Mouse (Mus musculus) midbrain, postnatal 0 days (tissue): ENCODE measurements around the gene Ftl1. TPM values are rescaled to one million over a fixed set of nuclear protein-coding genes. Genes with fewer than 3 reads are reported as not detected.

Source experiments
- ATAC-seq: fragments of 200-750 bp; cut with Nextera tagmentation; 2 replicates; pipeline ENCODE4 v1.8.0; 2017; ENCODE audit warnings: moderate number of reproducible peaks, mild to moderate bottlenecking, moderate TSS enrichment, moderate library complexity; ENCODE audit not compliant: low FRiP score
- DNase-seq: peaks from one replicate; pipeline ENCODE4 v3.0.0-alpha.2; 2015; ENCODE audit warnings: low spot score
- H3K27ac ChIP-seq: fragments of 300-500 bp; sonication (generic); 2 replicates; pipeline ENCODE4 v1.5.1; 2014; ENCODE audit warnings: low read depth, mild to moderate bottlenecking, low read length, mixed read lengths
- H3K27me3 ChIP-seq: fragments of 300-500 bp; sonication (generic); 2 replicates; pipeline ENCODE4 v1.6.1; 2014; ENCODE audit warnings: low read length, control low read depth, mixed read lengths; ENCODE audit not compliant: insufficient read depth
- H3K36me3 ChIP-seq: fragments of 300-500 bp; sonication (generic); 2 replicates; pipeline ENCODE4 v1.6.1; 2014; ENCODE audit warnings: low read length, control low read depth, mixed read lengths; ENCODE audit not compliant: insufficient read depth
- H3K4me1 ChIP-seq: fragments of 300-500 bp; sonication (generic); 2 replicates; pipeline ENCODE4 v1.6.1; 2014; ENCODE audit warnings: mild to moderate bottlenecking, control low read depth, antibody characterized with exemption, low read length, mixed read lengths; ENCODE audit not compliant: insufficient read depth
- H3K4me2 ChIP-seq: fragments of 300-500 bp; sonication (generic); 2 replicates; pipeline ENCODE4 v1.6.1; 2014; ENCODE audit warnings: low read depth, mild to moderate bottlenecking, low read length, mixed read lengths; ENCODE audit not compliant: poor library complexity, severe bottlenecking
- H3K4me3 ChIP-seq: fragments of 300-500 bp; sonication (generic); 2 replicates; pipeline ENCODE4 v1.5.1; 2014; ENCODE audit warnings: low read depth, mild to moderate bottlenecking, low read length, moderate library complexity
- H3K9ac ChIP-seq: fragments of 300-500 bp; sonication (generic); replicated peaks from 2 replicates; pipeline ENCODE4 v1.6.1; 2014; ENCODE audit warnings: mild to moderate bottlenecking, low read length, moderate library complexity, mixed read lengths; ENCODE audit not compliant: poor library complexity, severe bottlenecking
- H3K9me3 ChIP-seq: fragments of 300-500 bp; sonication (generic); 2 replicates; pipeline ENCODE4 v1.6.1; 2016; ENCODE audit warnings: low read length, control low read depth
- CTCF ChIP-seq: IDR thresholded peaks from 2 replicates; pipeline ENCODE4 v1.5.1; 2016; ENCODE audit warnings: antibody characterized with exemption, mild to moderate bottlenecking
- WGBS: fragments of 180-500 bp; shearing (Covaris S2); extraction: QIAGEN DNeasy Blood & Tissue Kit; methylation state at CpG from one replicate; pipeline ENCODE4 v1.1.7; 2014; 5-methylcytosine and 5-hydroxymethylcytosine counted together
- polyA plus RNA-seq: library from polyadenylated mRNA; unstranded; fragments of >200 nt; fragmentation: Nextera tagmentation; extraction: Ambion mirVana; gene quantifications from 2 replicates; pipeline ENCODE4 v1.2.1, GENCODE M21; 2015
- total RNA-seq: library from RNA; depleted of rRNA; stranded (reverse); fragments of >200 nt; gene quantifications from 2 replicates; pipeline ENCODE4 v1.2.3, GENCODE M21; 2014

Gene Ftl1
- total and polyA plus RNA-seq, 2 experiments from 2014 or later: 2,428 to 4,797 TPM

DNA sequence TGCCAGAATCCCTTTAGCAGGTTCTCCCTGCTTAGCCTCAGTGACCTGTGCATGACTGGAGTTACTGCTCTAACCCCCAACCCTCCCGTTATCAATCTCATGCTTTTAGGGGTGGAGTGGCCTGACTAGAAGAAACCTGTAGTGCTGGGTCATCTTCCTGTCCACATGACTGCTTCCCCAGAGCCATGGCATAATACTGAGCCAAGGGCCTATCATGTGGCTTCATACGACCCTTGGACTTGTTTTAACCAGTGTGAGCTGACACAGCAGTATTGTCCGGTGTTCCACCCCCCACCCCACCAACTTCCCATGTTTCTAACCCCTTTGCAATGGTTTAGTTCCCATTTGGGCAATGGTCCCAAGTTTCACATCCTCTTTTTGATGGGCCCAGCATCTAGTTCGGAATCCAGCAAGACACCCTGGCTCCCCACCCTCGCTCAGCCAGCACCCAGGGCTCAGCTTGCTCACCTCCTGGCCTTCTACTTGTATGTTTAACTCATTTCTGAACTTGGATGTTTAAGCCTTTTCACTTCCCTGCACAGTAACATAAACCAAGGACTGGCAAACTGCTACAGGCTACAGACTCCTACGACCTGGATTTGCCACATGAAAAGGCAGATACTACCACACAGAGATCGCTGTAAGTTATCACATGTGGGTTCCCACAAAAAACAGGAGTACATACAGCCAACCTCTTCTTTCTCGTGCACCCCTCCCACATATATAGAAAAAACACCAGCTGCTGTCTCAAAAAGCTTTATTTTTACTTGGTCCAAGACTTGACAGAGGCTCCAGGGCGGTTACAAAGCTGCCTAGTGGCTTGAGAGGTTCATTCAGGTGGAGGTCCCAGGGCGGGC, 2.3 kb downstream of the Ftl1 start:
- peaks cover 33% of the 10 kb centered on the region for H3K36me3 ChIP-seq
- no peak for TF ChIP-seq CTCF

GRCm38 (mm10) chr7:45456721-45457203, 2.9 kb downstream of the Ftl1 start:
- no peak overlapping the region for H3K4me3 ChIP-seq
- peak overlapping the region; percentile 74; the same call in 1 of the 2 replicates for H3K4me2 ChIP-seq
- DNase-seq: no peak
- H3K9ac ChIP-seq: 0 out of 2 replicates have a peak overlapping the region, but pooled peaks have one; percentile 33
- peaks cover 10% of the 10 kb centered on the region for H3K4me1 ChIP-seq
- peaks cover 30% of the 10 kb centered on the region for H3K36me3 ChIP-seq
- WGBS: 53% methylated on average over 9 of the region's 9 CpGs
- H3K9me3 ChIP-seq: no peaks in the 10 kb centered on the region
- TF ChIP-seq CTCF: no peak
- no peak for ATAC-seq
- peak overlapping the region; percentile 47; the same call in 1 of the 2 replicates for H3K27ac ChIP-seq
- no peaks in the 10 kb centered on the region for H3K27me3 ChIP-seq

More for the DNA sequence above, 2.3 kb downstream of the Ftl1 start:
- H3K4me3 ChIP-seq: peak overlapping the region; percentile 74
- peaks cover 10% of the 10 kb centered on the region for H3K4me1 ChIP-seq
- no peak for ATAC-seq
- H3K4me2 ChIP-seq: peak overlapping the region; percentile 74
- 63% methylated on average over 9 of the region's 10 CpGs for WGBS
- no peaks in the 10 kb centered on the region for H3K27me3 ChIP-seq
- no peak for DNase-seq
- H3K27ac ChIP-seq: peak overlapping the region; percentile 47; the same call in 1 of the 2 replicates
- peak overlapping the region; percentile 33 for H3K9ac ChIP-seq
- H3K9me3 ChIP-seq: no peaks in the 10 kb centered on the region

DNA sequence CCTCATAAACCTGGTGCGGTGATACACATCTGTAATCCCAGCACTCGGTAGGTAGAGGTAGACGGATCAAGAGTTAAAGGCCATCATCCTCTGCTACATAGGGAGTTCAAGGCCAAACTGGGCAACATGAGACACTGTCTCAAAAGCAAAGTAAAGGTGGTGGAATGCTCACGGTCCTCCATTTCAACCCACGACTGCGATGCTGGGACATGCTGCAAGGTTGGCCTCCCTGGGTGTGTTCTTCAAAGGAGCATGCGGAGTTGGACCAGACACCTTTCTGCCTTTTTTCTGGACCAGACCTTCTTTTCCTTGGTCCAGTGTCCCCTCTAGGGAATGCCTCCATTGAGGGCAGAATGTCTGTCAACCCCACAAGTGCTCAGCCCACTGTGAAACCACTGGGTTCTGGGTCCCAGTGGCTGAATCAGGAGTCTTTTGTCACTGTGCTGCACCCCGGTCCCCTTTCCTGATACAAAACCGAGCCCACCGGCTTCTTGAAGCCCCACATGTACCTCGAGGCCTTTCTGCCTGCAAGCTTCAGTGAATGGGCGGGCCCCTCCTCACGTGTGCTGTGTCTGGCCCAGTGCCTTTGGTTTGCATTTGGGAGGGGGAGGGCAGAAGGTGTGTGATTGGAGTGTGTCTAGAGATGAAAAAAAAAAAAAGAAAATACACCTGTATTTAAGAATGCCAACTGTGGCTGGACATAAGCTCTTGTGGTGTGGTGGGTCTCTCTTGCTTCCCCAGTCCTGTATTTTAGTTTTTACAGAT, 3.6 kb downstream of the Ftl1 start:
- H3K4me2 ChIP-seq: no peak overlapping the region; the same call in 1 of the 2 replicates
- H3K27ac ChIP-seq: no peak overlapping the region
- ATAC-seq: no peak
- peaks cover 27% of the 10 kb centered on the region for H3K36me3 ChIP-seq
- no peak overlapping the region for H3K4me3 ChIP-seq
- H3K9me3 ChIP-seq: no peaks in the 10 kb centered on the region
- no peak for TF ChIP-seq CTCF
- no peak for DNase-seq
- H3K9ac ChIP-seq: no peak overlapping the region
- H3K4me1 ChIP-seq: peaks cover 10% of the 10 kb centered on the region
- H3K27me3 ChIP-seq: no peaks in the 10 kb centered on the region
- WGBS: 83% methylated on average over 13 of the region's 13 CpGs

GRCm38 (mm10) chr7:45454971-45455370, 4.7 kb downstream of the Ftl1 start:
- no peak for ATAC-seq
- TF ChIP-seq CTCF: no peak
- Histone ChIP-seq H3K4me2 (no peak overlapping the region), H3K4me3 (no peak overlapping the region), H3K27ac (no peak overlapping the region), H3K27me3 (no peaks in the 10 kb centered on the region), H3K9me3 (no peaks in the 10 kb centered on the region), H3K4me1 (peaks cover 10% of the 10 kb centered on the region), H3K36me3 (peaks cover 27% of the 10 kb centered on the region), H3K9ac (no peak overlapping the region)
- DNase-seq: no peak
- WGBS: 88% methylated on average over 15 of the region's 15 CpGs

DNA sequence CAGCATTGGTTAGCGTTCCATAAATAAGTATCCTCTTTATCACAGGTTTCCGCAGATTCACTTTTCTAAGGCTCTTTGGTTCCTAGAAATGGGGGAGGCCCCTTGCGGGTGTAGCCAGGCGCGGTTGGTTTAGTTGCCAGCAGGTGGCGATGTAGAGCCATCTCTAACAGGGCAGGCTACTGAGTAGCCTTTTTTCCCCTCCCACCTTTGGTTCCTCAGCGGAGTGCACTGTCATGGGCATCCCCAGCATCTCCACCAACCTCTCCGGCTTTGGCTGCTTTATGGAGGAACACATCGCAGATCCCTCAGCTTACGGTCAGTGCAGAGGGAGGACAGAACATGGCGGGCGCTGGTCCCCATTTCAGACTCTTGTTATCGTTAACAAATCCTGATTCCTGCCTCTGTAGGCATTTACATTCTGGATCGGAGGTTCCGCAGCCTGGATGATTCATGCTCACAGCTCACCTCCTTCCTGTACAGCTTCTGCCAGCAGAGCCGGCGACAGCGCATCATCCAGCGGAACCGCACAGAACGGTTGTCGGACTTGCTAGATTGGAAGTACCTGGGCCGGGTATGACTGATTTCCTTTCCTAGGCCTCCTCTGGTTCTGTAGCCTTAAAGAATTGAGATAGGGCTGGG, 8.2 kb downstream of the Ftl1 start:
- H3K27ac ChIP-seq: no peak overlapping the region; the same call in 1 of the 2 replicates
- no peak overlapping the region for H3K4me3 ChIP-seq
- H3K4me2 ChIP-seq: no peak overlapping the region
- H3K27me3 ChIP-seq: no peaks in the 10 kb centered on the region
- 49% methylated on average over 23 of the region's 23 CpGs for whole genome bisulfite sequencing
- H3K9me3 ChIP-seq: no peaks in the 10 kb centered on the region
- peak; percentile 84 for TF ChIP-seq CTCF
- peak; percentile 45; the same call in 1 of the 2 replicates for ATAC-seq
- H3K9ac ChIP-seq: no peak overlapping the region
- no peaks in the 10 kb centered on the region; the same call in 1 of the 2 replicates for H3K4me1 ChIP-seq
- peak; percentile 85 for DNase-seq
- H3K36me3 ChIP-seq: peaks cover 31% of the 10 kb centered on the region
